Mouse (Mus musculus): ENCODE measurements around the gene Npvf.

DNA sequence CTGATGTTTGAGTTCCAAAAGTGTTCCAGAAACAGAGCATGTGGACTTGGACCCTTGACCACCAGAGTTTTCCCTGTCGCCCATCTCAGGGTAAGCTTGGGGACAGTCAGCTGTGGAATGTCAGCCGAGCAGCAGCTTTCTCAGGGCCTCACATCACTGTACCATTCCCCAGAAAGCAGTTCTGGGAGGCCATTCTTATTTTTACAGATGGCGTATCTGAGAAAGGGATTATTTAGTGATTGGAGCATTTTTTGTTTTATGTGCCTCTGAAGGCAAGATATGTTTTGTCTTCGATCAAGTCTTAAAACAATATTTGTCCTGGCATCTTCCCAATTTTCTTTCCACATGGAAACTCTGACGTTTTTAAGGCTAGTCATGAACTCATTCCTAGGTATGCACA lies 12.7 kb upstream of the Npvf start:
- no peak for TF ChIP-seq CTCF (IDR thresholded peaks at IDR 0.05; ENCODE audit: low read depth)
- TF ChIP-seq EP300 (IDR thresholded peaks at IDR 0.05; ENCODE audit: low read depth), result no peak

Data from heart, postnatal 0 days (tissue).